Mouse (Mus musculus) urinary bladder, adult 2 months (tissue): ENCODE measurements around the gene St5. TPM values are rescaled to one million over a fixed set of nuclear protein-coding genes. Genes with fewer than 3 reads are reported as not detected.

Source experiments
- DNase-seq: peaks from one replicate; pipeline ENCODE4 v3.0.0; 2022; ENCODE audit warnings: low spot score
- polyA plus RNA-seq: library from polyadenylated mRNA; depleted of rRNA; stranded (reverse); fragments of >200 nt; gene quantifications from 2 replicates; pipeline ENCODE4 v1.2.3, GENCODE M21; 2012; rRNA removed

The St5 gene
- polyA plus RNA-seq: 40.5 and 42.3 TPM in 2 replicates

GRCm38 (mm10) chr7:109703190-109704015, at the start of gene St5, which contains the start of gene Akip1:
St5 (minus strand) TSS chr7:109703605.
Akip1 (plus strand) TSS chr7:109703690.
- peak; percentile 93 for DNase-seq

DNA sequence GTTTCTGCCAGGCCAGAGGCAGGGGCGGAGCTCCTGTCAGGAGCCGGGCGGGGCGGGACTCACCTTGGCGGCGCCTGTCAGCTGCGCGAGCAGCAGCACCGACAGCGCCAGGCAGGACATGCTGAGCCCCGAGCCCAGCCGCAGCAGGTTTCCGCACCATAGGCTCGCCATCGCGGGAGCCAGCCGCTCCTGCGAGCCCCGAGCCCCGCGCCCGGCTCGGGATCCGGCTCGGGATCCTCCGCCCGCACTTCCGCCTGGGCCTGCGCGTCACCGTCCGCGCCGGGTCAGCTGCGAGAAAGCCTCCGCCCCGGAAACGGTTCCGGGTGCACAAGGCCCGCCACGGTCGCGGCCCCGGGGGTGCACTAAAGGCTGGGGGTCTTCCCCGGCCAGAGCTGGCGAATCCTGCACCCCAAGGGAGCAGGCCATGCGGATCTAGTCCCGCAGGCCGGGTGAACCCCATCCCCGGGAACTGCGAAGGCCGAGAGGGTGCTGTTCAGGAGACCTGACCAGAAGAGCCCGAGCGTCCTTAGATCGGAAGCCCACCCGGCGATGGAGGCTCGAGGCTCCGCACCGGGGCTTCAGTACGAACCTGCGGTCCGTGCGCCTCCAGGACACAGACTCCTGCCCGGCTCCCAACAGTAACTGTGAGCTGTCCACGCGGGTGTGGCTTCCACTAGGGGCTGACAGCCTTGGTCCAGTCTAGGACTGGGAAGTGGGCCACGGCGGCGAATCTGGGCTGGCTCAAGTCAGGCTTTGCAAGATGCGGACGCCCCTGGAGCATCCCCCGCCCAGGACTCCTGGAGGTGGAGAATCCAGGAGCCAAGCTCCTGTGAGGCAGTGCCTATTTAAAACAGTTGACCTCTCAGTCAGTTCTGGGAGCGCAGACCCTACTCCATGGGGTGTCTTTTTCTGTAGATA, 48.9 kb upstream of the St5 start, which contains the start of gene Tmem9b:
Tmem9b (minus strand) TSS at position 868 of the 918 bp plus-strand sequence.
- DNase-seq: peak; percentile 89

DNA sequence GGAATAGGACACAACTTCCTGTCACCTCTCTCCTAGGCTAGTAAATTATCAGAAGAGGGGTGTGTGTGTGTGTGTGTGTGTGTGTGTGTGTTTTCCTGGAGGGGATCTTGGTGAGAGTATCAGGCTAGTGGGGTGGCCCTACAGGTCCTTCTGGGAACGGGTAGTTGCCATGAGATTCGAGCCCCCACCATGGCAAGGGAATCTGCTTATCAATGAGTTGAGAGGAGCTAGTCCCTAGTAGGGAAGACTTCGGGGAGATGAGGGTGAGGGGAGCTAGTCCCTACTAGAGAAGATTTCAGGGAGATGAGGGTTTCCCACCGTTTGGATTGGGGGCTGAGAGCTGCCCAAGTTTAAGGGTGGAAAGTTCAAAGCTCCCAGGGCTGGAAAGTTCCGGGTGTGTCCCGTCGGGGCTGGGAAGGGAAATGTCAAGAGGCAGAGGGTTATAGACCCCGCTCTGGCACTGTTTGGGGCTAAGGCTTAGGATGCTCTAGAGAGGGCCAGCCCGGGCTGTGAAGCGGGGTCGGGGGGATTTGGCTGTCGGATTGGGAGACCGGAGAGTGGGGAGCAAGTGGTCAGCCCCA, 48.1 kb upstream of the St5 start:
- no peak for DNase-seq

GRCm38 (mm10) chr7:109747747-109748146, 44.3 kb upstream of the St5 start:
- DNase-seq: no peak

- DNase-seq: no peak
Measured at GRCm38 (mm10) chr7:109741703-109742102, 38.3 kb upstream of the St5 start.

GRCm38 (mm10) chr7:109741060-109741459, 37.7 kb upstream of the St5 start:
- DNase-seq: no peak

GRCm38 (mm10) chr7:109739822-109740370, 36.5 kb upstream of the St5 start:
- DNase-seq: no peak

GRCm38 (mm10) chr7:109734806-109735205, 31.4 kb upstream of the St5 start:
- no peak for DNase-seq

DNA sequence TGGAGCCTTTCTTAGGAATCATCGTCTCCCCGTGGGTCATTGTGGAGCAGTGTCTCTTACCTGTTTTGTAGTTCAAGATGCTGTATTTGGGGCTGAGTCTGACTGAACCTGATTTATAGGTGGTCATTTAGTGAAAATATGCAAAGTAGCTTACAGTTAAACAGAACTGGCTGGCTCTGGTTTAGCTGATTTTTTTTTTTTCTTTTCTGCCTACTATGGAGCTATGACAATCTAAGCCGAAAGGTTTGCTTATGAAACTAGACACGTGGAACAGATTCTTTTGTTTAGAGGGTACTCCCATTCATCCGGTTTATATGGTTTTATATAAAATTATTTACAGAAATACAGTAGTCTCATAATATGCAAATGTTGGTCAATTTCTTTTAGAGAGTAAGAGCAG, 28.2 kb upstream of the St5 start, which contains the start of gene Ascl3:
Ascl3 (minus strand) TSS at position 101 of the 400 bp plus-strand sequence.
- no peak for DNase-seq

- no peak for DNase-seq
Measured at GRCm38 (mm10) chr7:109723697-109724096, 20.3 kb upstream of the St5 start, which contains the start of gene BC051019. BC051019 (minus strand) TSS chr7:109723850.

DNA sequence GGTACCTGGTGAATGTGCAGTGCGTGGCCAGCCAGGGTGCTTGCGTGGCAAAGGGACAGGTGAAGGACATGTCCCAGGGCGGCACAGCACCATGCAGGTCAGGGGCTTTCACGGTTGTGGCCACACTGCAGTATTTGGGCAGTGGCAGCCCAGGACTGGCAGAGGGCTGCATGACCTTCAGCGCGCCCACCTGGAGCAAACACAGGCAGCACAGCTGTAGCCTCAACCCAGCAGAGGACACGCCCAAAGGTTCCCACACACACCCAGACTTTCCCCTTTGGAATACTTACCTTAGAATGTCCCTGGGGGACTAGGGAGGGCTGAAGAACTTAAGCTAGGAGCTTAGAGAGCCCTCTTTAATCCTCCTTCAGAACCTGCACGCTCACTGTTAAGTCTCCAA, 19.7 kb upstream of the St5 start:
- no peak for DNase-seq

GRCm38 (mm10) chr7:109722618-109723017, 19.2 kb upstream of the St5 start:
- DNase-seq: no peak

DNA sequence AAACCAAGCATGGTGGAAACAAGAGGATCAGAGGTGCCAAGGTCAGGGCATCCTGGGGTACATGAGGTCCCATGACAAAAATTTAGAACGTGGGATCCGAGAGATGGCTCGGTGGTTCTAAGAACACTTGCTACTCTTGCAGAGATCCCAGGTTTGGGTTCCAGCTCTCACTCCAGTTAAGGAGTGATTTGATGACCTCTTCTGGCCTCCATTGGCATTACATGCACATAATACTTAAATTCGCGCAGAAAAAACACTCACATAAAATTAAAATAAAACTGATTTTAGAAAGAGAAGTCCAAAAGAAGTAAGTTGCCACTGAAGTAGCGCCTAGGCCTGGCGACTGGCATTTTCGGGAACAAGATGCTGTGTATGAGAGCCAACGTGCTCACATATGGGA, 15.9 kb upstream of the St5 start:
- no peak for DNase-seq

- no peak for DNase-seq
Measured at GRCm38 (mm10) chr7:109713434-109713982, 10.1 kb upstream of the St5 start.

- no peak for DNase-seq
Measured at GRCm38 (mm10) chr7:109712198-109712597, 8.8 kb upstream of the St5 start.

GRCm38 (mm10) chr7:109710069-109710468, 6.7 kb upstream of the St5 start:
- no peak for DNase-seq

DNA sequence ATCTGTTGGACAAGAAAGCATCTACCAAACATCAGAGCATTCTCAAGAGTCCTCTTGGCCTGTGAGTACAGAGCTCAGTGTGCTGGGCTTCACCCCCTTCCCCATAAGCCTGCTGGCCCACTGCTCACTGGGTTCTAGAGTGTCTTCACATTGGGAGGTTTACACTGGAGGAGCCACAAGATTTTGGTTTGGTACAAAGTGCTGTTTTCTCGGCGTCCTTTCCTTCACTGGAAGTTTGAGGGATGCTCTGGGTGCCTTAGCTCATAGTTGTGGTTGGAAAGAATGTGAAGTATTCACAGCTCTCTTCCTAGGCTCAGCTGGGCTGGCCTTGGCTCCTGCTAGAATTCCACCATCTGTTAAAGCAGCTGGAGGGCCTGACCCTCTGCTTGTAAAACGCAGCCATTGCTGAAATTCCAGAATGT, 5.6 kb upstream of the St5 start:
- DNase-seq: no peak

DNA sequence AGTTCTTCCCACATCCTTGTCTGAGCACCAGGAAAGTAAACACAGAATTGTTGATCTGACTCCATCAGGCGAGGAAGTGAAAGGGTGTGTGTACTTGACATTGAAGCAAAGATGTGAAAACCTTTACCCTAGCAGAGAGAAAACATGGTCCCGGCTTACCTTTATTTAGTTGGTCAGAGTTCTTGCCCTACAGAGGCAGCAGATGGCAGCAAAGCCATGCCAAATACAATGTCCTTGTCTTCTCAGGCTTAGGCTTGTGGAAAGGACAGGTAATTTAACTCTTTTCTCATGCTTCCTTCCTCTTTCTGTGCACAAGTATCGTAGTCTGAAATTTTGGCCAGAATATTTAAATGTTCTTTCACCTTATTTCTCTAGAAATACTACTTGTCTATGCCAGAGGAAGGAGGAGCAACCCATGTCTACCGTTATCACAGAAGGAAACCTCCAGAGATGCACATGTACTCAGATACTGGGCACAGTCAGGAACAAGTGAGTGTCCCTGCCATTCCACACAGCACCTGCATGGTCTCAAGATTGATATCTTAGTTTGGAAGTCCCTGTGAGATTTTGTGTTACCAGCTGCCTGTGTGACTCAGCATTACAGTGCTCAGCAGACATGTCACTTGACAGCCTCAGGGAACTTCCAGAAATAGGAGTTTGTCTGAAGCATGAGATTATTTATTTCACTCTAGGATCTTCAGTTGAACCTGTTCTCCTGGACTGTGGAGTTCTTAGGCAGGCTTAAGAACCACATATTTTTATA, 3.8 kb upstream of the St5 start:
- no peak for DNase-seq

GRCm38 (mm10) chr7:109704461-109704860, 1.1 kb upstream of the St5 start:
- no peak for DNase-seq

DNA sequence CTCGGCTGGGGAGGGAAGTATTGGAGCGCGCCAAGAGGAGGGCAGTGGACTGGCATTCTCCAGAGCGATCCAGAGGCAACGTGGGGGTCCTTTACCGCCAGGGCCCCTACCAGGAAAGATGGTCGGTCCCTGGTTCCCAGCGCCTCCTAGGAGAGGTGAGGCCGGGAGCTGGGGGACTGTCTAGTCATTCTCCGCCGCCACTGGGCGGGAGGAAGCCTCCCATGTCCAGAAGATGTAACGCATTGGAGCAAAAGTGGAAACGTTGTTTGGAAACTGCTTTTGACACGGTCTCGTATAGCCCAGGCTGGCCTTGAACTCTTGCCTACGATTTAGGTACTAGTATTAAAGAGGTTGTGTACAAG, 592 bp upstream of the St5 start:
- no peak for DNase-seq

- DNase-seq: no peak
Measured at GRCm38 (mm10) chr7:109702721-109703120, 684 bp downstream of the St5 start.
